Mouse (Mus musculus): ENCODE results near the gene Mycl.

DNA sequence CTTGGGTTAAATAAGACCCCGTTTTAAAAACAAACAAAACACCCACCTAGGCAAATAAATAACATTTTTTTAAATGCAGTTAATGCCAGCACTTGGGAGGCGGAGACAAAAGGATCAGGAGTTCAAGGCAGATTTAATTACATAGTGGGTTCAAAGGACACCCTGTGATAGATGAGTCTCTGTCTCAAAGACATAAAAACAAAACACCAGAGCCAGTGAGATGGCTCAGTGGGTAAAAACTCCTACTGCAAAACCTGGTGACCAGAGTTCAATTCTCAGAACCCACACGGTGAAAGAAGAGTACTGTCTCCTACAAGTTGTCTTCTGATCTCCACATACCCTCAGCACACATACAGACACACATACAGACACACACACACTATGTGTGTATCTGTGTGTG is 3.2 kb upstream of the Mycl start:
- TF ChIP-seq TAL1 (conservative IDR thresholded peaks at IDR 0.05; ENCODE audit: low read depth, low read length) (no peak), CTCF (IDR thresholded peaks at IDR 0.05; ENCODE audit: low read depth, low read length) (no peak)
